Mouse (Mus musculus): Measurements from ENCODE around the gene Ccs. TPM values are rescaled to one million over a fixed set of nuclear protein-coding genes. Genes with fewer than 3 reads are reported as not detected.
"Not testable (repeated sequence)": the region's sequence is repeated elsewhere in the genome, so short reads cannot be mapped to it uniquely, and the experiment has no call there.

Ccs gene
- total RNA-seq, 2 experiments from 2014 or later = 31.4 to 33.1 TPM

- no peak for DNase-seq
Observed at GRCm38 (mm10) chr19:4836096-4836495, 3.0 kb downstream of the Ccs start.

GRCm38 (mm10) chr19:4833977-4834376, 5.2 kb downstream of the Ccs start:
- DNase-seq = no peak

- peak; percentile 72 for DNase-seq
Observed at GRCm38 (mm10) chr19:4829156-4829555, 10.0 kb downstream of the Ccs start.

GRCm38 (mm10) chr19:4828444-4829114, 10.6 kb downstream of the Ccs start:
- DNase-seq = no peak

GRCm38 (mm10) chr19:4820678-4821303, 18.3 kb downstream of the Ccs start:
- DNase-seq = peak; percentile 83

DNA sequence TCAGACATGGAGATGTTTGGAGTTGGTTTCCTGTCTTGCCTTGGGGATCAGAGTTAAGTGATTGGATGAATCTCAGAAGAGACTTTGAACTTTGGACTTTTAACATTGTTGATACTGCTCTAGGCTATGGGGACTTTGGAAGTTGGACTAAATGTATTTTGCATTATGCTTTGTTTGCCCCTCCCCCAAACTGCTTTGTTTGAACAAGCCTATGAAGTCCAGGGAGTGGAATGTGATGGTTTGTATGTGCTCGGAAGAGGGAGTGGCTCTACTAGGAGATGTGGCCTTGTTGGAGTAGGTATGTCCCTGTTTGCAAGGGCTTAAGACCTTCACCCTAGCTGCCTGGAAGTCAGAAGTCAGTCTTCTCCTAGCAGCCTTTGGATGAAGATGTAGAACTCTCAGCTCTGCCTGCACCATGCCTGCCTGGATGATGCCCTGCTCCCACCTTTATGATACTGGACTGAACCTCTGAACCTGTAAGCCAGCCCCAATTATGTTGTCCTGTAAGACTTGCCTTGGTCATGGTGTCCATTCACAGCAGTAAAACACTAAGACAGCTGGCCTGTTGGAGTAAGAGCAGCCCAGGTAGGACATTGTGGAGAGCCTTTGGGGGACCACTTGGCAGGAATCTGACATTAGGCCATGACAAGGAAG, 21.8 kb downstream of the Ccs start:
- no peak for DNase-seq

DNA sequence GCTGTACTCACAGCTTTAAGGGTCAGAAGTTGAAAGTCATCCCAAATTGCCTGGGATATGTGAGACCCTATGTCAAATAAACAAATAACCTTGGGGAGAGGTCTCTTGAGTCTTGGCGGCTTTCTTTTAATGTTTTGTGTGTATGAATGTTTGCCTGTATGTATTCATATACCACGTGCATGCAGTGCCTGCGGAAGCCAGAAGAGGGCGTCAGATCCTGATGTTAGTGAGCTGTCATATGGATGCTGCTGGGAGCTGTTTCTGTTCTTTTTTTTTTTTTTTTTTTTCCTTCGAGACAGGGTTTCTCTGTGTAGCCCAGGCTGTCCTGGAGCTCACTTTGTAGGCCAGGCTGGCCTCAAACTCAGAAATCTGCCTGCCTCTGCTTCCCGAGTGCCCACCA, 26.1 kb downstream of the Ccs start:
- DNase-seq = no peak

GRCm38 (mm10) chr19:4812334-4812949, 26.7 kb downstream of the Ccs start:
- DNase-seq = not testable (repeated sequence)

DNA sequence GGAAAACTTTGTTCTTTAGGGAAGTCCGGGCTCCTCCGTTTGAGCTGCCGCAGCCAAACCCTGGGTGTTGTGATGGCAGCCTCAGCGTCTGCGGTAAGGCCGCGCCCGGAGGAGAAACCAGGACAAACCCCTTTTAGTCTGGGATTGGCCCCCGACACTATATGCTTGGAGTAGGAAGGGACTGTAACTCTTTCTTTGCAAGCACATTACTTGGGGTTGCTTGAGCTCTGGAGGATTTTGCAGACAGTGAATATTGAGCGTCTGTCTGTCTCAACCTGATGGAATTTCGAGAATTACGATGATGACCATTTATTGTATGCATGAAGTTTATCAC, 27.3 kb downstream of the Ccs start:
- no peak for DNase-seq

DNA sequence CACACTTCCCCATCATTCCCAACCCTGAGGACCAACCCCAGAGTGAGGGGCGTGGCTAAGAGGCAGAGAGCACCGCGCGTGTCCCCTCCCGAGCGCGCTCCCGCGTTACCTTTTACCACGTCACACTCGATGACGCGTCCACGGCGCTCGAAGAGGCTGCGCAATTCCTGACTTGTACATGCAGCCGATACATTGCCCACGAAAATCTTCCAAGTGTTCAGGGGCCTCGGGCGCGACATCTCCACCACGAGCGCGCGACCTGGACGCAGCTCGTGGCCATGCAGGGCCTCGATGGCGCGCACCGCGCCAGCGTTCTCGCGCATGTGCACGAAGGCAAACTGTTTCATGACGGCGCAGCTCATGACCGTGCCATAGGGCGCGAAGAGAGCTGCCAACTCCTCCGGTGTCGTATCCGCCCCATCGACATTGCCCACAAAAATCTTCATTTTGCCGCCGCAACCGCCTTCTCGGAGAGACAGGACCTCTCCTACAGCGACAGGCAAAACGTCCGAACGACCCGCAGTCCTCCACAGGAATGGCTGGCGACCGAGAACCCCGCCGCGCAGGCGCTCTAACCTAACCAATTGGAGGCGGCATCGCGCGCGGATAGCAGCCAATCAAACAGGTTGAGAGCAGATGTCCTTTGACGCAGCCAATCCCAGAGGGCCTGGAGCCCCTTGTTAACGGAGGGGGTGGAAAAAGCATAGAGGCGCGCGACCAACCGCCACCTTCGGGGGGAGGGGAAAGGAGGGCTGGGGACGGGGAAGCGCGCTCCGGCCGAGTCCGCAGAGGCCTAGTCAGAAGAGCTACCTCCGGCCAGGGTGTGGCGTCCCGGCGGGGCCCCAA, 27.8 kb downstream of the Ccs start, which contains the start of the genes Gm21992 and Rbm14:
Gene Gm21992 (minus strand): TSS at position 550 of the 846 bp plus-strand sequence.
Gene Rbm14 (minus strand): TSS at position 572 of the 846 bp plus-strand sequence.
- DNase-seq = peak; percentile 96

- DNase-seq = peak; percentile 69
Observed at GRCm38 (mm10) chr19:4810746-4811062, 28.4 kb downstream of the Ccs start.

- DNase-seq = no peak
Observed at GRCm38 (mm10) chr19:4810309-4810708, 28.8 kb downstream of the Ccs start.

DNA sequence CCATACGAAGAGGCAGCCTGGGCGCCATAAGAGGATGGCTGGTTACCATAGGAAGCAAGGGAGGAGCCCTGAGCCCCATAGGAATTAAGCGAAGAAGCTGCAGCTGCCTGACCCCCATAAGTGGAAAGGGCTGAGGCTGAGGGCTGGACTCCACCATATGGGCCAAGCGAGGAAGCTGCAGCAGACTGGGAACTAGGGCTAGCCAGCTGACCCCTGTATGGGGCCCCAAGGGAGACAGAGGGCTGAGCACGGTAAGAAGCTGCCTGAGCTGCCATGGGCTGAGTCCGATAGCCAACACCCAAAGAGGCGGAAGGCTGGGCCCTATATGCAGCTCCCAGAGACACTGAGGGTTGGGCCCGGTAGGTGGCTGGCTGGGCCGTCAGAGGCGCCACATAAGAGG, 35.8 kb downstream of the Ccs start:
- DNase-seq = no peak

- no peak for DNase-seq
Observed at GRCm38 (mm10) chr19:4802691-4803091, 36.4 kb downstream of the Ccs start.

- DNase-seq = no peak
Observed at GRCm38 (mm10) chr19:4799083-4799482, 40.0 kb downstream of the Ccs start.

DNA sequence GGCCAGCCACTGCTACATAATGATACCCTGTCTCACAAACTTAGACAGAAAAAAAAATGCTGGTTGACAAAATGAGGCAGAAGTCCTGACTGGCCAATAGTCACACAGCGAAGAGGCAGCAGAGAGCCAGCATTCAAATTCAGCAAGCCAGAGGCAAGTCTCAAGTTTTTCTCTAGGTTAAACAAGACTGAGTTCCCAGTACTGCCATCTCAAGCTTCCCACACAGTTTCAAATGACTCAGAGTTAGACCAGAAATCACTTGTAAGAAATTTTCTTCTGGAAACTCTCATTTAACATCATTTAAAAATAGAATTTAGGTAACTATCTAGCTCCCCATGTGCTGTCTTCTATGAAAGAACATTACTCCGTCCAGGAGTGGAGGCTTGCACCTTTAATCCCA, 41.3 kb downstream of the Ccs start:
- DNase-seq = no peak

GRCm38 (mm10) chr19:4795929-4796328, 43.2 kb downstream of the Ccs start:
- no peak for DNase-seq

DNA sequence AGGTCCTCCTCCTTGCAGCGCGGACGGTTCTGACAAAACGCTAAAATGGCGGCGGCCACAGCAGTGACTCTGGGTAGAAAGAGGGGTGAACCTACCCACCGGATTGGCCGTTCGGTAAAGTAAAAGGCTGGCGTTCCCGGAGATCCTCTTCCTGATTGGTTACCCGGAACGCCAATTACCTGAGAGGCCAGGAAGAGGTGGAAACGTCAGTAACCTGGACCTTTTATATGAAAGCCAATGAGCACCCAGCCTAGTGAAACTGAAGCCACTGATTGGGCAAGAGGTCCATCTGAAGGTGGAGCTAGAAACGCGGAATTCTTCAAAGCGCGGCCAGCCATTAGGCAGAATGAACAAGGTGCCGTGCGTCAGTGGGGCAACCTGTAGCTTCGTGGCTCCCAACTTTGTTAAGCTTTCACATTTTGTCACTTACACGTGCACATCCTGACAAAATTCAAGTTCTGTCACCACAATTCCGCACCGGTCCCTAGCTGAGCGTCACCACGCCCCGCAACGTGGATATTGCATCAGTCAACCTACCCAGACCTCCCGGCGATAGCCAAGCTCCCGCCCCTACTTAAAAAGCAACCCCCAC, 45.2 kb downstream of the Ccs start, which contains the start of gene Rbm4:
Gene Rbm4 (minus strand): TSS at position 71 of the 592 bp plus-strand sequence.
- DNase-seq = peak; percentile 89

- no peak for DNase-seq
Observed at GRCm38 (mm10) chr19:4793281-4793830, 45.8 kb downstream of the Ccs start.

DNA sequence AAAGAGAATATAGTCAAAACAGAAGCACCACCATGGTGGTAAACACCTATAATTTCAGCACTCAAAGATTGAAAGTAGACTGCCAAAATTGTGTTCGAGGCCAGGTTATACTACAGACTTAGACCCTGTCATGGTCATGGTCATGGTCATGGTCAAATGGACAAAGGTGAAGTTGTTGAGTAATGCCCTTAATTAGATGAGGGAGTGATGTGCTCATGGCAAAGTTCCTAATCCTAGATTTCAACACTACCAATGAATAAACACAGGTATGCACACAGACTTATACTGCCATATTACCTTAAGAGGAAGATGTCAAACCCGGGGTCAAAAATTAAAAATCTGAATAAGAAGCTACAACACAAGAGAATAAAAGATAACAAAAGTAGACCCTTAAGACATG, 52.8 kb downstream of the Ccs start:
- DNase-seq = no peak

GRCm38 (mm10) chr19:4785206-4785605, 53.9 kb downstream of the Ccs start:
- DNase-seq = no peak
